In the genomic region with DNA sequence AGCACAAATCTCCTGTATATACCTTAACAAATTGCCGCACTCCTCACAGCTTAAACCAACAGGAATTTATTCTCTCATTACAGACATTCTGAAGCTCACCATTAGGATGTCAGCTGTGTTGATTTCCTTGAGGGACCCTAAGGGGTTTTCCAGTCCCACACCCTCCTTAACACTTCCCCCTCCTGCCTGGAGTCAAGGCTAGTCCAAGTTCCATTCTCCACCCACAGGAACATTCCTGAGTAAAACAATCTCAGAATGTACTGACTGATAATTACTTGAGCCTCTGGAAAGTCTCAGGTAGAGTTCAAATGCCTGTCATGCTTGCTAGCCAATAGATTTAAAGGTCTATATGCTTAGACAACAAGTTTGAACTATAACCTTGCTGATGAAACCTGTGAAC, we compare ENCODE assay signal across 22 mouse cellular contexts.
DNase-seq lines count a peak whose midpoint lies in the region; ATAC-seq and TF ChIP-seq lines count a peak whose summit lies in the region.
"Had no signal": no experiment of that assay in that cellular context is flagged by ENCODE, and none has a peak within 500 bp of the region (broad histone marks: within the 10 kb centered on the region; RNA-seq: fewer than 3 reads in every experiment).

No protein-coding gene starts in this region.

- no peak for TF ChIP-seq POLR2A in ES-Bruce4 (IDR thresholded peaks at IDR 0.05; ENCODE audit: insufficient read depth, low read length)

- no peak for TF ChIP-seq CTCF in ES-Bruce4 (IDR thresholded peaks at IDR 0.05; ENCODE audit: low read depth, low read length)
- TF ChIP-seq CTCF in forebrain, postnatal 0 days (IDR thresholded peaks at IDR 0.05; ENCODE audit: low read depth), result no peak

- DNase-seq in ES-CJ7 (ENCODE audit: low read depth, low spot score), result peak; percentile 67
- peak; percentile 68 for DNase-seq in ZHBTc4 (ENCODE audit: low read depth, low spot score)
- no peak for DNase-seq in forebrain, postnatal 0 days
- DNase-seq: adrenal gland, adult 2 months; adrenal gland, postnatal 10 days; adrenal gland, postnatal 25 days; cerebellum, adult 11 months; cerebellum, adult 18-20 months; cerebellum, adult 8-10 months; cerebellum, adult 9-11 months; cerebellum, postnatal 14 days; cerebellum, postnatal 36 days; embryo, embryonic 11 days had no signal

- H3K27ac ChIP-seq in ES-Bruce4 (ENCODE audit: insufficient read depth, low read length), result peak overlapping the region; percentile 19; the same call in 1 of the 2 replicates
- H3K27ac ChIP-seq in forebrain, postnatal 0 days (ENCODE audit: low read depth, low read length), result no peak overlapping the region
- no peak overlapping the region for H3K27ac ChIP-seq in kidney, embryonic 15.5 days
- H3K27ac ChIP-seq: embryonic facial prominence, embryonic 13.5 days; embryonic facial prominence, embryonic 15.5 days; forebrain, embryonic 10.5 days; forebrain, embryonic 12.5 days had no signal

- ATAC-seq in forebrain, postnatal 0 days, result no peak
- no peak for ATAC-seq in kidney, embryonic 15.5 days (replicated peaks; ENCODE audit: low FRiP score)
- ATAC-seq: forebrain, embryonic 14.5 days; forebrain, embryonic 16.5 days had no signal

- peaks cover 18% of the 10 kb centered on the region for H3K9me3 ChIP-seq in ES-Bruce4 (replicated peaks; ENCODE audit: control insufficient read depth, insufficient read depth, low read length, poor library complexity, severe bottlenecking)
- H3K9me3 ChIP-seq in forebrain, postnatal 0 days (ENCODE audit: low read length), result no peaks in the 10 kb centered on the region
- H3K9me3 ChIP-seq in kidney, embryonic 15.5 days (replicated peaks), result no peaks in the 10 kb centered on the region
- H3K9me3 ChIP-seq: embryonic facial prominence, embryonic 13.5 days; embryonic facial prominence, embryonic 15.5 days; forebrain, embryonic 12.5 days had no signal

- H3K4me3 ChIP-seq in ES-Bruce4 (ENCODE audit: low read depth, low read length), result no peak overlapping the region
- no peak overlapping the region for H3K4me3 ChIP-seq in forebrain, postnatal 0 days (ENCODE audit: low read depth, low read length)
- no peak overlapping the region for H3K4me3 ChIP-seq in kidney, embryonic 15.5 days (replicated peaks)
- H3K4me3 ChIP-seq: embryonic facial prominence, embryonic 13.5 days; embryonic facial prominence, embryonic 15.5 days; erythroblast, embryonic 14.5 days; forebrain, embryonic 10.5 days; forebrain, embryonic 12.5 days had no signal

- no peak for TF ChIP-seq EP300 in ES-Bruce4 (IDR thresholded peaks at IDR 0.05; ENCODE audit: insufficient read depth, low read depth, low read length)

- H3K9ac ChIP-seq in ES-Bruce4 (ENCODE audit: low read depth, poor library complexity, severe bottlenecking), result no peak overlapping the region
- H3K9ac ChIP-seq in forebrain, postnatal 0 days, result no peak overlapping the region
- no peak overlapping the region for H3K9ac ChIP-seq in kidney, embryonic 15.5 days
- H3K9ac ChIP-seq: embryonic facial prominence, embryonic 13.5 days; embryonic facial prominence, embryonic 15.5 days; forebrain, embryonic 12.5 days had no signal

- no peaks in the 10 kb centered on the region for H3K27me3 ChIP-seq in ES-Bruce4 (ENCODE audit: control insufficient read depth, insufficient read depth, low read length, poor library complexity, severe bottlenecking)
- H3K27me3 ChIP-seq in forebrain, postnatal 0 days (ENCODE audit: insufficient read depth, low read length), result no peaks in the 10 kb centered on the region
- no peaks in the 10 kb centered on the region for H3K27me3 ChIP-seq in kidney, embryonic 15.5 days
- H3K27me3 ChIP-seq: embryonic facial prominence, embryonic 13.5 days; embryonic facial prominence, embryonic 15.5 days; forebrain, embryonic 12.5 days had no signal

- 85% methylated on average over 1 of the region's 1 CpGs for WGBS in forebrain, postnatal 0 days
- WGBS in kidney, embryonic 15.5 days, result 77% methylated on average over 1 of the region's 1 CpGs

- no peaks in the 10 kb centered on the region for H3K36me3 ChIP-seq in ES-Bruce4 (ENCODE audit: control insufficient read depth, insufficient read depth, low read length, poor library complexity, severe bottlenecking)
- H3K36me3 ChIP-seq in forebrain, postnatal 0 days (ENCODE audit: insufficient read depth), result no peaks in the 10 kb centered on the region
- no peaks in the 10 kb centered on the region for H3K36me3 ChIP-seq in kidney, embryonic 15.5 days
- H3K36me3 ChIP-seq: embryonic facial prominence, embryonic 13.5 days; embryonic facial prominence, embryonic 15.5 days; forebrain, embryonic 10.5 days; forebrain, embryonic 12.5 days had no signal

- no peak overlapping the region for H3K4me2 ChIP-seq in forebrain, postnatal 0 days (ENCODE audit: low read depth)
- no peak overlapping the region for H3K4me2 ChIP-seq in kidney, embryonic 15.5 days
- H3K4me2 ChIP-seq: embryonic facial prominence, embryonic 13.5 days; embryonic facial prominence, embryonic 15.5 days; forebrain, embryonic 12.5 days had no signal

- H3K4me1 ChIP-seq in ES-Bruce4 (ENCODE audit: control insufficient read depth, insufficient read depth, low read length), result no peaks in the 10 kb centered on the region
- no peaks in the 10 kb centered on the region for H3K4me1 ChIP-seq in forebrain, postnatal 0 days (ENCODE audit: insufficient read depth)
- H3K4me1 ChIP-seq in kidney, embryonic 15.5 days, result no peaks in the 10 kb centered on the region
- H3K4me1 ChIP-seq: embryonic facial prominence, embryonic 13.5 days; embryonic facial prominence, embryonic 15.5 days; forebrain, embryonic 10.5 days; forebrain, embryonic 12.5 days had no signal
